Mouse (Mus musculus): ENCODE results near the gene Nsl1.

DNA sequence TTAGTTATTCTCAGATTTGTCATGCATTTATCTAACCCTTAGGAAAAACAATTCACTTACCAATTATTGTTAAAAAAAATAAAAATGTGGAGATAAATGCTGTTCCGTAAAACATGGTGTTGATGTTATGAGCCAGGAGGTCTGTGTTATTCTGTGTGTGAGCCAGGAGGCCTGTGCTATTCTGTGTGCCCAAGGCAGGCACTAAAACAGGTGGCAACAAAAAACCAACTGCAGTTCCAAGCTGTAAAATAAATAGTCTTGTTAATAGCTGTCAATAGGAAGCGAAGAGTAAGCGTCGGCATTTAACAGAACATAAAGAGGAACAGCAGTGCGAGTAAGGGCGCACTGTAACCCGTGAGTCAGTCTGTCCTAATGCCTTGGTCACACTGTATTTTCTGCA, 41.8 kb upstream of the Nsl1 start:
- TF ChIP-seq CTCF (IDR thresholded peaks at IDR 0.05) = no peak
- no peak for TF ChIP-seq POLR2A (IDR thresholded peaks at IDR 0.05; ENCODE audit: insufficient read depth, low read depth, low read length)

All from heart, adult 2 months (tissue).